Mouse (Mus musculus): ENCODE measurements around the gene Usp47.

The Usp47 gene

GRCm38 (mm10) chr7:112157584-112158315 lies 134.4 kb downstream of the Usp47 start:
- DNase-seq (ENCODE audit: low read depth) = no peak

- no peak for DNase-seq (ENCODE audit: low read depth)
Observed at GRCm38 (mm10) chr7:112158316-112158741, 135.0 kb downstream of the Usp47 start.

GRCm38 (mm10) chr7:112158942-112159341 lies 135.6 kb downstream of the Usp47 start, which contains the start of gene Dkk3:
TSS of gene Dkk3 (minus strand) at chr7:112159057.
- DNase-seq (ENCODE audit: low read depth) = no peak

- no peak for DNase-seq (ENCODE audit: low read depth)
Observed at GRCm38 (mm10) chr7:112159835-112160234, 136.5 kb downstream of the Usp47 start.
